Mouse (Mus musculus) spleen, postnatal 14 days (tissue): ENCODE measurements around the gene Fyn.

Experiments used
- DNase-seq, 2 experiments: peaks; one replicate each; pipeline ENCODE4 v3.0.0; 2021 to 2022; ENCODE audit warnings: low spot score in 2 of 2

The Fyn gene

DNA sequence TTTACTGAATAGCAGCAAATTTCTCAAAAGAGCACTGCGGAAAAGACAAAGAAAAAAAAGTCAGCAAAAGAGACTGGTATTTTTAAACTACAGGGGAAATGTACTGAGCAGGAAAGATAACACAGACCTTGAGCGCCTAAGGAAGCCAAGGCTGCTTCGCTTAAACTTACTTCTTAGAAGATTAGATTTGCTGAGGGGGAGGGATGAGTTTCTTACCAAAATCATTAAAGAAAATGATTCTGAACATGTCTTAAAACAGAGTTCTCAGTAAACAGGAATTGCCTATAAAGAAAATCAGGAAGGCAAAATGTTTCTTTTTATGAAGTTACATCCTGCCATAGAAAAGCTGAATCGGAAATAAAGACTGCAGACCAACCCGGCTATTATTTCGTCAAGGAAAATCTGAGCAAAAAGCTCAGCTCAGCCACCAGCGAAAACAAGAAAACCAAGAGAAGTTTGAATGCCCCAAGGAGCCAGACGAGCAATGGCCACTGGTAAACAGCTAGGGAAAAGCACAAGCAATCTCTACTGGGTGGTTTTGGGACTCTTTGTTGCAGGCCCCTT is at the start of gene Fyn:
Fyn (plus strand) TSS at position 284 of the 564 bp plus-strand sequence.
- DNase-seq = no peak

GRCm38 (mm10) chr10:39320798-39321622 is 47.6 kb upstream of the Fyn start:
- DNase-seq = no peak

DNA sequence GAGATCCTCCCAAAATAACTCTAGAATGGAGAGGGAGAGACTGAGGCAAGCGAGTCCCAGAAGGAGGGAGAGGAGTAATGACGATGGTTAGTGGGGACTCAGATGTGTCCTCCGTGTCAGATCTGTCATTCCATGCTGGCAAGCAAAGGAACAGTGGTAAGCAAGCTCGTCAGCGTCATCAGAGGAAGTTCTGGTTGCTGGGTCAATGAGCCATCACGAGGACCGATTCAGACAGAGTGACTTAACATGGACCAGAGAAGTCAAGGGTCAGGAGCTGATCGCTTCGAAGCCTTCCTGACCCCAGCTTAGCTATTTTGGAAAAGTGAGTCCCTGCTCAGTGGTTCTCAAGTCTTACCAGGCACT is 47.1 kb upstream of the Fyn start:
- DNase-seq = no peak

DNA sequence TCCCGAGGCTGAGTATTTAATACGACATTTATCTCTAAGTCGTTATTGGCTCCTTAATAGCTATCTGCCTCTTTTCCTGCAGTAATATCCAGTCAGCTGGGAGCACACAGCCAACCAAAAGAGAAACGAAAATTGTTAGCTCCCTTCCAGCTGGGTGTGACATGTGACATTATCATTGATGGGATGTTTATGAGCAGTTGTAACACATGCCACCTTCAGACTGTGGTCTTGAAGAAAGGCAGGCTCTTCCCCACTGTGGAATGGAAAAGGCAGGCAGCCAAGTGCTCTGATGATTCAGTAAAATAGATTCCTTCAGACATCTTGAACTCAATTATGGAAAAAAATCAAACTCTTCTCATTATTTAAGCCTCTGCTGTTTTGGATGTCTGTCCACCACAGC is 46.5 kb upstream of the Fyn start:
- DNase-seq = no peak

GRCm38 (mm10) chr10:39324291-39324690 is 44.4 kb upstream of the Fyn start:
- no peak for DNase-seq

DNA sequence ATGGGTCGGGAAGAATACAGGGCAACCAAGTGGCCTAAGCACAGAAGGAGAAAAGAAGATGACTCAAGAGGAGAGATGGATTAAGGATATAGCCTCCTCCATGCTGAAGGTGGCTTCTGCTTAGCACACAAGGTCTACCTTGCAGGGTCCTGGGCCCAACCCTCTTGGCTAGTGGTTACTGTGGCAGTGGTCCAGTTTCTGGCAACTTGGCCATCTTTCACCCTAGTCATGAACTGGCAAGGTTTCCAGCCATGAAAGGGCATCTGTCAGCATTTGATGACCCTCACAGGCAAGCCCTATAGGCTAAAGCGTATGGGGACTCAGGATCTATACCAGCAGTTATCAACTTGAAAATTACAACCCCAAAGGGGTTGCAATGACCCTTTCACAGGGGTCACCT is 40.0 kb upstream of the Fyn start:
- no peak for DNase-seq

DNA sequence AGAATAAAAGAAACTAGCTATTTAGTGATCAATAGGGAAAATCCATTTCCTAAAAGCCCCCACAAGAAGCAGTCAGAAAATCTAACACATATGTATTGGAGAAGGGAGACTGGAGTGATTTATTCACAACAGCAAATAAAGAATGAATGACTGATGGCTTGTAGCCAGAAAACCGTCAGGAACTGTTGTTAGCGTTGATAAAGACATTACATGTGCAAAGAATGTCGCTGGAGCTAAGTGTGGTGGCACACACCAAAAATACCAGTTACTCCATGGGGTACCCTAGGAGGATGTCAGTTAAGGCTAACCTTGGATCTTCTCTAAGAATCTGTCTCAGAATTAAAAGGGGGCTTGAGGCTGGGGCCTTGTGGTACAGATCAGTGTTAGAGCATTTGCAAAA is 34.3 kb upstream of the Fyn start:
- no peak for DNase-seq

GRCm38 (mm10) chr10:39335880-39336279 is 32.8 kb upstream of the Fyn start:
- DNase-seq = no peak

DNA sequence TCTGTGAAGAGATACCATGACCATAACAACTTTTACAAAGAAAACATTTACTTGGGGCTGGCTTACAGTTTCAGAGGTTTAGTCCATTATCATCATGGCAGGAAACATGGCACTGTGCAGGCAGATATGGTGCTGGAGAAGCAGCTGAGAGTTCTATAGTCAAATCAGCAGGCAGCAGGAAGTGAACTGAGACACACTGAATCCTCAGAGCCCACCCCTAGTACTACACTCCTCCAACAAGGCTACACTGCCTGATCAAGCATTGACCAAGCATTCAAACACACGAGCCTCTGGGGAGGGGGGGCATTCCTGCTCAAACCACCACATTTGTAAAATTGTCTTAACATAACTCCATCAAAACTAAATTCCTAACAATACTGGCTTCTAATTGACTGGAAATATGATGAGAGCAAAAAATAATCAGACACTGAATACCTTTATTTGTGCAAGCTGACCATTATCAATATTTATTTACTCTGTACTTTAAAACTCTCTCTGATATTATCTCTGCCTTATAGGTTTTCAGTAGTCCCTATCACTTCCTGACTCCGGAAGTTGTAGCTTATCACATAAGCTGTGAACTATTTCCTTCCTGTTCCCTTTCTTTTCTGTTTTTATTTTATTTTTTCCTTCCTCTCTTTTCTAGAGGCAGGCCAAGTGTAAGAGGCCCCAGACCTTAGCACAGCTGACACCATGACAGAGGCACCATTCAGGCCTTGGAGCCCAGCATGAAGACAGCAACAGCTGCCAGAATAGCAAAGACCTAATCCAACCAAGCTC is 29.3 kb upstream of the Fyn start:
- no peak for DNase-seq

DNA sequence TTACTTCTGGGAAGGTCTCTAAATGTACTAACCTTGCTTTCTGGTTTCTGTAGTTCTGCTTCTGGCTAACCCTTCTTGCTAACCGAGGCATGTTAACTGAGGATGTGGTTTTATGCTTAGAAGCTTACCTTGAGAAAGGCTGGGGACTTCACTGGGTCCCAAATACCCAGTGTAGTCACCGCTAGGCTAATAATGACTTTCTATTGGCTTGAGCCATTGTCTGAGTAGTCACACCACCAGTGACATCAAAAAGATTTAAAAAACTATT is 28.8 kb upstream of the Fyn start:
- DNase-seq = no peak

DNA sequence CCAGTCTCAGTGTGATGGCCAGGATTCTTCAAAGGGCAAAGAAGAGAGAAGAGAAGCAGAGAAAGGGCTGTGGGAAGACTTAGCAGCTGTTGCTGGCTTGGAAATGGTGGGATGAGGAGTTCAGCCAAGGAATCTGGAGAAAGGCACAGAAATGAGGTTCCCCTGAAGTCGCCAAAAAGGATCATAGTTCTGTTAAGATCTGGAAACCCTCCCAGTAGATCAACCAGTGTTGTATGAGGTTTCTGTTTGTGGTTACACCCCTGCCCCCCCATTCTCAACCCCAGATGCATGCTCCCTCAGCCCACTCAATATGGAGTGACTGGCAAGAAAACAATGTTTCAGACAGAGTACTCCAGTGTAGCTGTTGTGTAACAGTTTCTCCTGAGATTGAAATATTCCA is 25.1 kb upstream of the Fyn start:
- no peak for DNase-seq

DNA sequence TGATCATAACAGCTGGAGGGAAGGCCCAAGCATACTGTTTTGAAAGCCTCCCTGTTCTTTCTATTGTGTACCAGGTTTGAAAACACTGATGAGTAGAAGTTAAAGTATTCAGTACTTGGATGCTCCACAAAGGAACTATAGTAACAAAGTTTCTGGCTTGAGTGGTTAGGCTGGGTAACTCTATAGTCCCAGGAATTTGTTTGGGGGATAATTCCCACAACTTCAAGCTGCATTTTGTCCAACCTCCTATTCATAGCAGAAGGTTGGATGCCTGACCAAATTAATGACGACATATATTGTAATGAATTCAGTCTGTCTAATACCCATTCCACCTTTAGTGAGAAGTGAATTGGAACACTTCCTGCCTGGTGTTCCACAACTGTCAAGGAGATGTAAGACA is 22.7 kb upstream of the Fyn start:
- no peak for DNase-seq

DNA sequence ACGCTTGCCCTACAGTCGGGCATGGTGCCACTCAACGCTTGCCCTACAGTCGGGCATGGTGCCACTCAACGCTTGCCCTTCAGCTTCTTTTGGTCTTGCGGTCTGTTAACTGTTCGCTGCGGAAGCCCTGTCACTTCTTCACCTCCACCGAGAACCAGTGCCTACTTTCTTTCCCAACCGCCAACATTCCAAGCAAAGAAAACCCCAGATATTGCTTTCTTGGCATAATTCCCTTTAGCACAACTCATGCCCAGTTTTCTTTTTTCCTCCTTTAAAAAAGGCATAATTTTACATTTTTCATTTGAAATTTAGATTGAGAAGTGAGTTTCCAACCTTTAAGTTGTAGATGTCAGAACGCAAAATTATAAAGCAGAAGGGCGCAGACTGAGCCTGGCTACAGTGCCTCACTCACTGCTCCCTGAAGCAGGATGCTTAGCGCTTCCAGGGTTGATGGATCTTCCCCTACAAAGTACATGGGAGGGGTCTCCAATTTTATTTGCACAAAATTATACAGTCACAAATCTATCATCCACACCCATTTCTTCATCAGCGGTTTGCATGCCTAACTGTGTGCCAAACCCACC is 18.8 kb upstream of the Fyn start:
- no peak for DNase-seq

GRCm38 (mm10) chr10:39364196-39364595 is 4.5 kb upstream of the Fyn start:
- DNase-seq = no peak

GRCm38 (mm10) chr10:39369502-39369931 is 862 bp downstream of the Fyn start:
- DNase-seq = peak; percentile 80 to 87

DNA sequence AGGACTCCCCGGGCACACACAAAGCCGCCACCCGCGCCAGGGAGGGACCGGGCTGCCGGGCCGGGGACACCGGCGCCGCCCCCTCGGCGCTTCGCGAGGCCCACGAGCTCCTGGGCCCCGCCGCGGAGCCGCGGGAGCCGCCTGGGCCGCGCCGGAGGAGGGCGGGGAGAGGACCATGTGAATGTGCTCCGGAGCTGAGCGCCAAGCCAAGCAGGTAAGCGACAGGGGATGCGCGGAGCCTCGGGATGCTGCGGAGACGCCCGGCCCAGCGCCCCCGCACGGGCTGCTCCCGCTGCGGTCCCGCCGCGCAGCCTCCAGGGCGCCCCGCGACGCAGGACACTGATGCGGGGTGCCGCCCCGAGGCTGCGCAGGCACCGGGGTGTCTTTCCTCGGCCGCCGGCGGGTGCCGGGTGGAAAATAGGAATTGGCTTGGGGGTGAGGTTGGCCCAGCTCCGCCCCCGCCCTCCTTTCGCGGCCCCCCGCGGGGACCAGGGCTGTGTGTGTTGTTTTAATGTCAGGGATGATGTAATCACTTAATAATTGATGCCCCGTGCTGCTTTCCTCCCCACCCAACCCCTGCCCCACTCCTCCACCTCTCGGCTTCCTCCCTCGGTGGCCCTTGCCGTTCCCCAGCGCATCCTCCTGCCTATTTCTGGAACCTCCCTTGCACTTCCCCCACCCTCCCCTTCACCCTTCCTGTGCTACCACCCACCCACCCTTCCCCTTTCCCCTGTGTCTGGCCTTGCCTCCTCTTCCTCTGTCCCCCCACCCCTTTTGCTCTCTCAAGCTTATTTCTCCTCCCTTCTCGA is 1.5 kb downstream of the Fyn start:
- no peak for DNase-seq

GRCm38 (mm10) chr10:39370786-39371221 is 2.1 kb downstream of the Fyn start:
- DNase-seq = no peak

GRCm38 (mm10) chr10:39371467-39371866 is 2.8 kb downstream of the Fyn start:
- no peak for DNase-seq

- DNase-seq = no peak
Measured at GRCm38 (mm10) chr10:39371991-39372390, 3.3 kb downstream of the Fyn start.

DNA sequence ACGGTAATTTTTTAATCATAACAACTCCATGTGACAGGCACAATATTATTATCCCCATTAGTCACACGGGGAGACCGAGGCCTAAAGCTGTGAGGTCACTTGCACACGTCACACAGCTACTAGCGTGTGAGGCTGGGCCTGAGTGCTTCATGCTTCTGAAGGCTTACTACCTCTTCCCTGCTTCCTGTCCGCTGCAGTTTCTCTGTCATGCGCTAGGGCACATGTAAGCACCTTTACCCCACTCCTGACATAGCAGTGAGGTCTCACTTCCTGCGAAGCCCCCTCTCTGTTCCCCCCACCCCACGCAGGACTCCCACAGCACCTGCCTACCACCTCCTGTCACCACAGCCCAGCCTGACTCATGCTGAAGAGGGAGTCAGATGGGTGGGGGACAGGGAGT is 8.0 kb downstream of the Fyn start:
- no peak for DNase-seq

- DNase-seq = no peak
Measured at GRCm38 (mm10) chr10:39377219-39377618, 8.6 kb downstream of the Fyn start.
